Mouse (Mus musculus) regulatory T cell (primary cell): Measurements from ENCODE around the gene Awat2.
"Not testable (repeated sequence)": the region's sequence is repeated elsewhere in the genome, so short reads cannot be mapped to it uniquely, and the experiment has no call there.

ENCODE experiments used
- in situ Hi-C: fragments of 300-600 bp; cut with MboI, MseI; formaldehyde crosslinking; loops from one replicate; pipeline ENCODE4 v1.15.1; 2025; ENCODE audit warnings: high pct_unique_total_duplicates

The Awat2 gene

DNA sequence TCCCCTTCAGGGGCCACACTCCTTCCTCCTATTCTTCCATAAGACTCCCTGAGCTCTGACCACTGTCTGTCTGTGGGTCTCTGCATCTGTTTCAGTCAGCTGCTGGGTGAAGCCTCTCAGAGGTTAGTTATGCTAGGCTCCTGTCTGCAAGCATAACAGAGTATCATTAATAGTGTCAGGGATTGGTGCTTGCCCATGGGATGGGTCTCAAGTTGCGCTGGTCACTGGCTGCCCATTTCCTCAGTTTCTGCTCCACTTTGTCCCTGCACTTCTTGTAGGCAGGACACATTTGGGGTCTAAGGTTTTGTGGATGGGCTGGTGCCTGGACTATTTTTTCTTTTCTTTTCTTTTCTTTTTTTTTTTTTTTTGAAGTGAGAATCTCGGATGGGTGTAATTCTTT is at the start of gene Awat2:
Gene Awat2, minus strand, starts transcription at position 101 of the 400 bp plus-strand sequence.
- in situ Hi-C loops = not testable (repeated sequence)

DNA sequence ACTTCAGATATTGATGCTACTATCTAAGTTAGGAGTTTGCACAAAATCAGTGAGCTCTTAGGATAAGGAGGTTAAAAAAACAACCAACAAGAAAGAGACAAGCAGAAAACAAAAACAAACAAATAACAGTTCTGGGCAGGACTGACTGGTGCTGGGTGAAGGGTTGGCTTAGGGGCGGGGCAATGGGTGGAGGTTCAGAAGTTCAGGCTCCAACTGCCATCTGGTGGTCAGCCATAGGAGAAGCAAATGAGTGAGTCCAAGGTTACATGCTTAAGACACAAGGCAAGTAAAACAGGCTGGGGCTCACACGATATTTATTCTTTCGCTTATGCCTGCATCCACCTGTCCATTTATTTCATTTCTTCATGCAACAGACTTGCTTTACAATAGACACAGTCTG is 37.8 kb upstream of the Awat2 start:
- in situ Hi-C loops = no loop called here

GRCm38 (mm10) chrX:100475569-100476223 is 33.2 kb upstream of the Awat2 start:
- in situ Hi-C loops = no loop called here

GRCm38 (mm10) chrX:100471491-100471890 is 29.0 kb upstream of the Awat2 start:
- in situ Hi-C loops = no loop called here

DNA sequence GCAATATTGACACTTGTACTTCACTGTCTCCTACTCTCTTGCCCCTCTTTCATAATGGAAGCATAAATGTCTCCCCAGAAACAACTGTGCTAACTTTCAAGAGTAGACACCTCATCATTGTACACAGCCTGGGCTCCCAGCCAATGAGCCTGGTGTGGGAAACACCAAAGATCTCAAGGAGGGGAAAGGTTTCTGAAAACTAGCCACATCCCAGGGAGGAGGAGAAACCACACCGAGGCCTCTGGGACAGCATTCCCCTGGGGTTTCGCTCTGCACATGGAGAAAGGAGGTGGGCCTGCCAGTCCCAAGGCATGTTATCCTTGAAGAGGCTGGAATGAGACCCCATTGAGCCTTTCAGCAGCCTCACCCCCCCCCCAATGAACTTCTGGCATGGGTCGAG is 27.6 kb upstream of the Awat2 start:
- in situ Hi-C loops = no loop called here

DNA sequence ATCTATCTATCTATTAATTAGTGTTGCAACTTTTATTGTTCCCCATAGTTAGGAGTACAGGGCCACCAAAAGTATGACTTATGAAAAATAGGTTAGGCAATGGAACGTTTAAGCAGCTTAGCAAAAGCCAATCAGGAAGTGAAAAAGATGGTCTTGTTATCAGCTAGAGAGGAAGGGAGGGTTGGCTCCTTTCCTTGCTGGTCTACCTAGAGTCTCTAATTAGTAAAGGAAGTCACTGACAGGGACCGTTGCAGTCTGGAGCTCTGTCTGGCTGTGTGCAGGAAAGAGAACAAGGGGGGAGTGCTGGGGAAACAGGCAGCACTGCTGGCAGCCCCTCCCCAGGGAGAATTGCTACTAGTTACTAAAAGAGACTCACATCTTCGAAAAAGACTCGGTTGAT is 25.5 kb upstream of the Awat2 start:
- in situ Hi-C loops = no loop called here

- in situ Hi-C loops = no loop called here
Observed at GRCm38 (mm10) chrX:100443532-100443931, 1.0 kb upstream of the Awat2 start.

DNA sequence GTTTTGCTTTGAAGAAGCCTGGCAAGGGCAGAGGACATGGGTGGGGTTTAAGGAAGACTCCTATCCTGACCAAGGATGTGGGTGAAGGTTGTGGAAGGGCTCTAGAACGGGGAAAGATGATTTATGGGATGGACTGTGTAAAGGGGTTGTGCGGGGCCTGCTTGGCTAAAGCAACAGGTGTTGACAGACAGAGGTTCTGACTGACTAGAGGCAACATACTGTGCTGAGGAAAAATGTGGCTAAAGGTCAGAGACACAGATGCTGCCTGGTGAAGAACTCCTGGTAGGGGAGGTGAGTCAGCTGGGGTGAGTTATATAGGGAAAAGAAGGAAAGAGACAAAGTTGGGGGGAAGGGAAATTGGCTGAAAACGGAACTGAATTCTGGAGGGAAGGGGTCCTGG is 10.2 kb downstream of the Awat2 start:
- in situ Hi-C loops = no loop called here

DNA sequence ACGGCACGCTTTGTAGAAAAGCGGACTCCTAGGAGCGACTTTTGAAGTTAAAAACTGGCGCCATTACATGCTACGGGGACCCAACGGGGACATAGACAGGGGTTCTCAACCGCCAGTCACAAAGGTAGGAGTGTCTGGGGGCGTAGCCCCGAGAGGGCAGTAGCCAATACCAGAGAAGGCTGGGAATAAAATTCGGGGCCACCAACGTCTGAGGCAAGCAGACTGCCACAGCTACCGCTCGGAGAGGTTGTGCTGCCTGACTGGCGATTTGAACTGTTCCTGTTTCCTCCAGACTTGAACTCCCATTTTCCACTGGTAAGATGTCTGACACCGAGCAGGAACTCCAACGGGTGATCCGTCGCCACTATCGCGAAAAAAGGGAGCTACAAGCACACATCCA is 13.8 kb downstream of the Awat2 start, which contains the start of gene Otud6a:
Gene Otud6a, plus strand, starts transcription at position 321 of the 400 bp plus-strand sequence.
- in situ Hi-C loops = no loop called here

DNA sequence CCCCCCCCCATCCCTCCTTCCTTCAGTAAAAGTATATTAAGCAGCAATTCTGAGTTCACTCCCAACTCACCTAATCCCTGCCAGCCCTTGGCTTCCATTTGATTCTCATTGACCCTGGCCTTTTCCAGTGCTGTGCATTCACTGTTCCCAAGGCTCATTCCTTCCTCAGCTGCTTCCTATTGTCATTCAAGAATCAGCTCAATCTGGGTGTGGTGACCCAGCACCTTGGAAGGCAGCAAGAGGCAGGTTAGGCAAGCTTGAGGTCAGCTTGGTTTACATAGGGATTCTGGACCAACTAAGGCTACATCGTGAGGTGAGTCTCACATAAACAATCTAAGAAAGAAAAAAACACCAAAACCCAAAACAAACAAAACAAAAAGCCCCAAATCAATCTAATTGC is 33.3 kb downstream of the Awat2 start:
- in situ Hi-C loops = no loop called here

- in situ Hi-C loops = no loop called here
Observed at GRCm38 (mm10) chrX:100401657-100402056, 40.9 kb downstream of the Awat2 start.

GRCm38 (mm10) chrX:100400900-100401299 is 41.6 kb downstream of the Awat2 start:
- in situ Hi-C loops = no loop called here

DNA sequence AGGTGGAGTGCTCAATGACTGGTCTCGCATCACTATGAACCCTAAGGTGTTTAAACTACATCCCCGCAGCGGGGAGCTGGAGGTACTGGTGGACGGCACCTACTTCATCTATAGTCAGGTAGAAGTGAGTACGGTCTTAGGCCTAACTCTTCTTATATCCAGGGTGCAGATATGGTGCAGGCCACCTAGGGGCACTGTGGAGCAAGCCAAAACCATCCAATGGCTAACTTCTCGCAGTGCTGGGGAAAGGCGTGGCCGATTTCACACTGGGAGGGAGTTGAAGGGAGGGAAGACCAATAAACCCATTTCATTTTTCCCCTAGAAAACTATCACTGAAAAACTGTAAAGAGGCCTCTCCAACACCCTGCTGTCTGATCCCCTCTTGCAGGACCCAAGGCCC is 47.5 kb downstream of the Awat2 start:
- in situ Hi-C loops = no loop called here

DNA sequence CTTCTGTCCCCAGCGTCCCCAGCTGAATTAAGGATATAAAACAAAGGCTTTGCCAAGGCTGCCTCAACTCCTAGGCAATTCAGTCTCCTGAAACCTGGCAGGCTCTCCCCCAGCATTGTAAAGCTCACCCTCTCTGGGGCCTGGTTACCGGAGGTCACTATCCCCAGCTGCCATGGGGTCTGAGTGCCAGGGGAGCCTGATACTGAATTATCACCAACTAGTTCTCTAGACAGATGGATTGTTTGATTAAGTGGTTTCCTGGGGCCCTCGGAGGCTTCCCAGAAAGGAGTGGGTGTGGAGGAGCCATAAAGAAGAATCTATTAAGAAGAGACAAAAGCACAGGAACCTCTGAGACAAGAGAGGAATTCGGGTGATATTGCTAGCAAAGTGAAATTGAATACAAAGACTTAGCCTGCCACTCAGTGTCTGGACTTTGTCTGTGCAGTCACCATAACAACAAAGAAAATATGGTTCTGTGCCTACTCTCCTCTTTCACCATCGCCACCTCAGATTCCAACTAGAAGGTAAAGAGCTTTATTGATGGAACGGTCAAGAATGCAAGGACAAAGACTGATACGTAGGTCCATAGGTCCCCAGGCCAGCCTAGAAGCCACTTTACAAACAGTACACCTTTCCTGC is 48.2 kb downstream of the Awat2 start:
- in situ Hi-C loops = no loop called here

- in situ Hi-C loops = no loop called here
Observed at GRCm38 (mm10) chrX:100392304-100392703, 50.2 kb downstream of the Awat2 start.

- in situ Hi-C loops = no loop called here
Observed at GRCm38 (mm10) chrX:100389887-100390286, 52.6 kb downstream of the Awat2 start.

DNA sequence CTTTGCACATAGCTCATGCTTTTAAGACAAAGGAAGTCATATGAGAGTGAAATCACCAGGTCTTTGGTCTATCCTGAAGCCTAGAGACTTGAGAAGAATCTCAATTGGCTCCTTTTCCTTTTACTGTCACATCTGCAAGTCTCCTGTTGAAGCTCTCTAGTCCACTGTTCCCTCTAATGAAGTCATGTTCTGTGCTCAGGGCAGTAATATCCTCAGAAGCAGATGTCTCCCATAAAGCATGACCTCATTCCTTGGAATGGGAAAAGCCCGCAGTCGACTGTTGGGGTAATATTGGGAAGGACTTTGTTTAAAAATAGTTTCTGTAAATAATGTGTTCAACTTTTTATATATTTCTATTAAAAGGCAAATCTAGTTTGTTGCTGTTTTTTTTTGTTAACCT is 85.5 kb downstream of the Awat2 start:
- in situ Hi-C loops = no loop called here
